Mouse (Mus musculus): ENCODE measurements around the gene Spats2.
A peak's percentile ranks its signal among the peaks of the same experiment; 100 is the strongest.
"Not testable (repeated sequence)": the region's sequence is repeated elsewhere in the genome, so short reads cannot be mapped to it uniquely, and the experiment has no call there.

The Spats2 gene

GRCm38 (mm10) chr15:99138389-99138788 lies 12.7 kb downstream of the Spats2 start:
- no peak for DNase-seq (ENCODE audit: low read depth, low spot score)

GRCm38 (mm10) chr15:99139669-99140068 lies 14.0 kb downstream of the Spats2 start:
- DNase-seq (ENCODE audit: low read depth, low spot score) = peak; percentile 17

DNA sequence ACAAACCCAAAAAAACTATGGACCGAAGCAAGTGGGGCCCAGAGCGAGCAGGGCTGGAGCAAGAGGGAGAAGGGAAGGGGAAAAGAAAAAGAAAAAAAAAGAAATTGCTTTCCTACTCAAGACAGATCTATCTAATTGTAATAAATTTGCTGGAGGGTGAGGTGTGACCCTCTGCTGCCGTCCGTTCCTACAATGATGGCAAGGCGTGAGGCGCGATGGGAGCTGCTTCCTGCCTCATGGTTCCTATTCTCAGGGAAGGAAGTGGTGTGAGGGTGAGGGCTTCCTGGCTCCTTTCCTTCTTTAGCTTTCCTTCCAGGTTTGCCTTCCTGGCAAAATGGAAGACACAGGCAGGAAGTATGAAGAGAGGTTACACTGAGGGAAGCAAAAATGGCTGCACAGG lies 24.8 kb downstream of the Spats2 start:
- DNase-seq (ENCODE audit: low read depth, low spot score) = no peak

DNA sequence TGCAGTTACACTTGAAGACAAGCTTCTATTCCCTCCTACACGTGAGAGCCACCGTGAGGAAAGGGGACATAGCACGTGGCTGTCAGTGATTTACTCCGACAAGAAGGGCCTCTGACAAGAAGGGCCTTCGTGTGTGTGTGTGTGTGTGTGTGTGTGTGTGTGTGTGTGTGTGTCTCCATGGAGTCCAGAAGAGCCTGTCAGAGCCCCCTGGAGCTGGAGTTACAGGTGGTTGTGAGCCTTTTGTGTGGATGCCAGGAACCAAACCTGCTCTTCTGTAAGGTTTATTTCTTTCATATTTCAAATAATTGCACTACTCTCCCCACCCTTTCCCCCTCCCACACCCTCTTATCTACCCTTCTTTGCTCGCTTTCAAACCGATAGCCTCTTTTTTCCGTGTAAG lies 25.6 kb downstream of the Spats2 start:
- DNase-seq (ENCODE audit: low read depth, low spot score) = no peak

DNA sequence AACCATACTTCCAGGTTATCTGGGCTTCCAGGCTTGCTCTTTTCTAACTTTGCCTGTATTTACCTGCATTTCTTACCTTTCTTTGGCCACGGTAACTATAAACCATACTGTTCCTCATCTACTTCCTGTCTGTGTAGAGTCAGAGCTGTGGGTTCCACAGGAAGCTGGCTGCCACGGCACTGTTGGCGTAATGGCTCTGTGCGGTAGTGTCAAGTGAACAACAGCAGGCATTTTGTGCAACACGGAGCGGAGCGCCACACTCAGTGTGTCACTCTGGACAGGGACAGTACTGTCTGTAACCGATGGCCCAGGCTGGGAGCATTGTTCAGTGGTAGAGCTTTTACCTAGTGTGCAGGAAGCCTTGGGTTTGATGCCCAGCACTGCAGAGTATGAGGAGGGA lies 27.8 kb downstream of the Spats2 start:
- no peak for DNase-seq (ENCODE audit: low read depth, low spot score)

DNA sequence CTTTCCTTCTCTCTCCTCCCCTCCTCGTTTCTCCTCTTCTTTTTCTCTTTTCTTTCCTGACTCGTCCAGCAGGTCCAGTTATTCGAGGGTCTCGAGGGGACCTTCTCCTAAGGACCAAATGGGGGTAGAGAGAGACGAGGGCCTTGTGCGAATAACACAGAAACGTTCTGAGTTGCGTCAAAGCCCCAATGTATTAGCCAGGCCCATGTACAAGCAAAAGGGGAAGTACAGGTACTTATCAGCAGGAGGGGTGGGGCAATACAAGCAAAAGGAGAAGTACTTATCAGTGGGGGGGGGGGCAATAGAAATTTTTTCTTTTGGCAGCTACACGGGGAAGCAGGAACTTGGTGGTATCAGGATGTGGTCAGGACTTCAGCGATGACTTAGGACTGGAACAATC lies 28.8 kb downstream of the Spats2 start:
- not testable (repeated sequence) for DNase-seq (ENCODE audit: low read depth, low spot score)

DNA sequence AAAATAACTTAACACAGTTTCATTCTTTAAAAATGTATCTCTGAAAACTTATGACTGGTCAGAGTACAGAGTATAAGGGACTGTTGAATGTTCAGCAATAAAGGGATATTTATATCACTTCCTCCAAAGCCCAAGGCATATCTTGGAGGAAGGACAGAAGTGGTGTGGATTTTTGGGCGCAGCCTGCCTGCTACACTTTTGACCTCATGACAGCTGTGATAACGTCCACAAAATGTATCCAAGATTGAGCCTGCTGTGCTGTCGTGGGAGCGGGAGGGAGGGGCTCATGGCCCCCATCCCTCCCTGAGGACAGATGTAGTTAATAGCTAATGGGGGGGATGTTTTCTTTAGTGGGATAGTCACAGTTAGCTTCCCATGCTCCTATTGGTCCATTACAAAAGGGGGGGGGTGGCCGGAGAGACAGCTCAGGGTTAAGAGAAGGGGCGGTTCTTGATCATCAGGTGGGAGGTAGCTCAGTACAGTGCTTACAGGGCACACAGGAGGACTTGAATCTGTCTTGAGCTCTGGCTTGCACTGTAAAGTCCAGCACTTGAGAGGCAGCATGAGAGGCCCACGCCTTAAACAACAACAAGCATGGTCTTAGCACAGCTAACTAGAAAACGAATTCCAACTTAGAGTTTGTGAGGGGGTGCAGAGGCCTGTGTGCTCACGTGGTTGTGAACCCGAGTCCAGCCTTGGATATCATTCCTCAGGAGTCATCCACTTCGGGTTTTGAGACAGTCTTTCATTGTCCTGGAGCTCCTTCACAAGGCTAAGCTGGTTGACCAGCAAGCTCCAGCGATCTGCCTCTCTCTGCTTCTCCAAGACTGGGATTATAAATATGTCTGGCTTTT lies 38.0 kb downstream of the Spats2 start:
- no peak for DNase-seq (ENCODE audit: low read depth, low spot score)

DNA sequence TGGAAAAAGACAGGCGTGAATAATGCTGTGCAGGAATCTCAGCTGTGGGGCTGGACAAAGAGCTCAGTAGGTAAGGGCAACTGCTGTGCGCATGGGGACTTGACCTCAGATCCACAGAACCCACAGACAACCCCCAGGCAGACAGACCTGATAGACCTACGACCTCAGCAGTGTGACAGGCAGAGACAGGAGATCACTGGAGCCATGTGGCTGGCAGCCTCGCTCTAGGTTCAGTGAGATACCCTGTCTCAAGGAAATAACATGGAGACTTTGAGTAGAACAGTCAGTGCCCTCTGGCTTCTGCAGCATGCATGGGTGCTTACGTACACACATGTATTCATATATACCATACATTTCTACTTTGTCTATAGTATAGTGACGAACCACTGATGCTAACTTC lies 46.4 kb downstream of the Spats2 start:
- no peak for DNase-seq (ENCODE audit: low read depth, low spot score)

GRCm38 (mm10) chr15:99179639-99180038 lies 53.9 kb downstream of the Spats2 start:
- DNase-seq (ENCODE audit: low read depth, low spot score) = no peak

- DNase-seq (ENCODE audit: low read depth, low spot score) = no peak
Observed at GRCm38 (mm10) chr15:99184217-99184914, 58.6 kb downstream of the Spats2 start.

- DNase-seq (ENCODE audit: low read depth, low spot score) = no peak
Observed at GRCm38 (mm10) chr15:99194358-99194757, 68.6 kb downstream of the Spats2 start.

- no peak for DNase-seq (ENCODE audit: low read depth, low spot score)
Observed at GRCm38 (mm10) chr15:99195043-99195442, 69.3 kb downstream of the Spats2 start.

DNA sequence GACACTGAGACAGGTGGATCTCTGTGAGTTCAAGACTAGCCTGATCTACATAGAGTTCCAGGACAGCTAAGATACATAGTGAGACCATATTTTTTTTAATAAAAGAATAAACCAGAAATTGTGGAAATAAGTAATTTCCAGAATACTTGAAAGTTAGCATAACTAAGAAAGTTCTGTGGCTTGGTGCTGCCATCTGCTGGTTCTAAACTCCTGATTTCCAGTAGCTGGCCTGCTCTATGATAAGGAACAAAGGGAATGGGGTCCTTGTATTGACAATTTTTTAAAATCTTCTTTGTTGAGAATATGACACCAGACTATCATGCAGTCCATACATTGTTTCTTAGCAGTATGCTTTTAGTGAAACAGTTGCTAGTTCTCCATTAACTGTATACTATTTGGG lies 73.0 kb downstream of the Spats2 start:
- DNase-seq (ENCODE audit: low read depth, low spot score) = no peak

GRCm38 (mm10) chr15:99205959-99206358 lies 80.2 kb downstream of the Spats2 start:
- no peak for DNase-seq (ENCODE audit: low read depth, low spot score)

GRCm38 (mm10) chr15:99213183-99213582 lies 87.5 kb downstream of the Spats2 start:
- DNase-seq (ENCODE audit: low read depth, low spot score) = no peak

DNA sequence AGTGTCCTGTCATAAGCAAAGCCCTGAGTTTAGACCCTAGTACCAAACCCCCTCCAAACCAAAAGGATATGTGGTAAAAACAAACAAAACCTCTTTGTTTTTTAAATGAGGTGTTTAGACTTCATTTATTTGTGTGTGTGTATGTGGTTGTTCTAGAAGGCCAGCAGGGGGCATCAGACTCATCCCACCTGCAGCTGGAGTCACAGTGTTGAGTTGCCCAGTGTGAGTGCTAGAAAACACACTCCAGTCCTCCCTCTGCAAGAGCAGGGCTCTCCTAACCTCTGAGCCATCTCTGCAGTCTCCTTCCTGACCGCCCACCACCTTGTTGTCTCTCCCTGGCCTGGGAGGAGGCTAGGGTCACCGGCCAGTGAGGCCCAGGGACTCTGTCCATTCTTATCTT lies 89.2 kb downstream of the Spats2 start:
- DNase-seq (ENCODE audit: low read depth, low spot score) = no peak

DNA sequence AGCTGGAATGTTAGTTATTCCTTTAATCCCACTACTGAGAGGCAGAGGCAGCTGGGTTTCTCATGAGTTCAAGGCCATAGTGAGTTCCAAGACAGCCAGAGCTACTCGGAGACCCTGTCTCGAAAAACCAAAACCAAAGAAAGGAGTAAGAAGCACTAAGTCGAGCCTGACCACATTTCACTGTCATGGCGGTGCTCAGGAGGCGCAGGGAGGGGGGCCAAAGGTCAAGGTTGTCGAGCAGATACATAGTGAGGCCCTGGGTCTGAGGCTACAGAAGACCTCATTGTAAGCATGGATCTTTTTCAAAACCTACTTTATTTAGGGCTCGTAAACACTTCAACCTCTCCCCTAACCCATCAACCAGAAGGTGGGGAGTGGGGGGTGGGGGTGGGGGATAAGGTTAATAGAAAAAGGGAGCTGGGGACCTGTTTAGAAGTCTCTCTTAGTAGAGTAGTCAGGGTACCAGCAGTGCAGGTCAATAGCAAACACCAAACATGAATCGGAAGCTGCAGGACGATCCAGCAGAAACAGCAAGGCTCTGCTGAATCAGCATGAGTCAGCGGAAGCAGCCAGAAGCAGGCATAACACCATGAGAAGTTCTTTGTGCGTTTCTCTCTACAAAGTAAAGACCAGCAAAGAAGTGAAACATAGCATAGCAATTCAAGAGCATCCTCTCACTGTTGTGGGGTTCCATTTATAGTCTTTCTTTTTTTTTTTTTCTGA lies 90.2 kb downstream of the Spats2 start:
- peak; percentile 48 for DNase-seq (ENCODE audit: low read depth, low spot score)

- DNase-seq (ENCODE audit: low read depth, low spot score) = no peak
Observed at GRCm38 (mm10) chr15:99217630-99218029, 91.9 kb downstream of the Spats2 start.

GRCm38 (mm10) chr15:99221315-99221952 lies 95.7 kb downstream of the Spats2 start:
- no peak for DNase-seq (ENCODE audit: low read depth, low spot score)

DNA sequence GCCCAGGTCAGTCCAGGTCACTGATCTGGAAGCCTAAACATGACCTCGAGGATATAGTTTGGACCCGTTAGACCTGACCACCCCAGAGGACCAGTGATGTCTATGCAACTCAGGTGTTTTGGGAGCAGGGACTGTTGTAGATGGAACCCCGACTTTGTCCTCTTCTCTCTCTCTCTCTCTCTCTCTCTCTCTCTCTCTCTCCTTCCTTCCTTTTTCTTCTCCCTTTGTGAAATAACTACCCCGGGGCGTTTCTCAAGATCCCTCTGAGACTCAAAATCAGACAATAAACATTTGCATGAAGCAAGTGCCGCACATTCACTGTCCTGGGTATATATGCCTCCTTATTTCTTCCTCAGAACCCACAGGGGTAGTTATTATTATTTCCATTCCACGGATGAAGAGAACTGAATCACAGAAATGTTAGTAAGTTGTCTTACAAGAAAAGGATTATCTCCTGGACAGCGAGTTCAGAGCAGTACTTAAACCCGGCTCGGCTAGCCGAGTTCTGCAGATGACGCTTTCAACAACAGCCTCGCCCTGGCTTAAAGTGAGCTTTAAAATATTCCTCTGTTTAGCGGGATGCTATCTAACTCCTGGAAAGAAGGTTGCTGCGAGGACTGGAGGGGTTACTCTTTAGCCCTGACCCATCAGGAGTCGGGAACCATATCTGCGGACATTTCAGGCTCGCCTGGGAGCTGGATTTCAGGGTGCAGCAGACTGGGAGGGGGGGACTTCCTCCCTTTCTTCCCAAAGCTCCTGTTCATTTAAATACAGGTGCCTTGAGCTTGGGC lies 97.3 kb downstream of the Spats2 start:
- no peak for DNase-seq (ENCODE audit: low read depth, low spot score)

DNA sequence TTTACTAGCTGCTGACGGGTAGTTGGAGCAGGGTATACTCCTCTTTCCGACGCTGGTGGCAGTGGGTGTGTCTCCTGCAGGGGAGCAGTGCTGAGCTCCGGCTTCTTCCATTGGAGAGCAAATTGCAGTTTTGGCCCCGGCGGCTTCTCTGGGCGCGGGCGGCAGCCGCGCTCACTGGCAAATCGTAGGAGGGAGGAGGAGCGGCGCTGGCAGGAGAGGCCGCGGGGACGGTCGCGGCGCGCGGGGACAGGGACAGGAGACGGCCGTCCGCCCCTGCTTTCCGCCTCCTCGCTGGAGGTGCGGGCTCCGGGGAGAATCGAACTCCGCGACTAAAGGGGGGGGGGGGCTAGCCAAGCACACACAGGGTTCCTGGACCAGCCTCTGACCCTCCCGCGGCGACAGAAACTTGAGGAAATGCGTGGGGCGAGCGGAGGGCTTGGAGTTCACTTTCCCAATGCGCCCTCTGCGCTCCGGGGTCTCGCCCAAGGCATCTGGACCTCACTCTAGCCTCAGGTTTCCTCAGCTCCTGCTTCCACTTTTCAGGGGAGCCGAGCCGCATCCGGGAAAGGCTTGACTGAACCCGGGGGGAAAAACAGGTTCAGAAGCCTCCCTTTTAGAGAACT lies 98.0 kb downstream of the Spats2 start:
- no peak for DNase-seq (ENCODE audit: low read depth, low spot score)

Measured in c-Kit-negative CD71-positive TER-119-positive erythroid progenitor cells, embryonic 14.5 days (primary cell).